Mouse (Mus musculus): Measurements from ENCODE around the gene Pakap.

The Pakap gene

DNA sequence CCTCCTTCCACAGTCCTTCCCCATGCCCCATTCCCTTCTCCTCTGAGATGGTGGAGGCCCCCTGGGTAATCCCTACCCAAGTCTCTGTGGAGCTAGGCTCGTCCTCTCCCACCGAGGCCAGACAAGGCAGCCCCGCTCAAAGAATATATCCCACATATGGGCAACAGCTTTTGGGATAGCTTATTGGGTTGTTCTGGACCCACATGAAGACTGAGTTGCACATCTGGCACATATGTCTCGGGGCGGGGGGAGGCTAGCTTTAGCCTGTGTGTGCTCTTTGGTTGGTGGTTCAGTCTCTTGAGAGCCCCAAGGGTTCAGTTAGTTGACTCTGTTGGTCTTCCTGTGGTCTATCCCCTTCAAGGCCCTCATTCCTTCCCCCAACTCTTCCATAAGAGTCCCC is 58.9 kb downstream of the Pakap start:
- no peak for DNase-seq (ENCODE audit: low spot score)

DNA sequence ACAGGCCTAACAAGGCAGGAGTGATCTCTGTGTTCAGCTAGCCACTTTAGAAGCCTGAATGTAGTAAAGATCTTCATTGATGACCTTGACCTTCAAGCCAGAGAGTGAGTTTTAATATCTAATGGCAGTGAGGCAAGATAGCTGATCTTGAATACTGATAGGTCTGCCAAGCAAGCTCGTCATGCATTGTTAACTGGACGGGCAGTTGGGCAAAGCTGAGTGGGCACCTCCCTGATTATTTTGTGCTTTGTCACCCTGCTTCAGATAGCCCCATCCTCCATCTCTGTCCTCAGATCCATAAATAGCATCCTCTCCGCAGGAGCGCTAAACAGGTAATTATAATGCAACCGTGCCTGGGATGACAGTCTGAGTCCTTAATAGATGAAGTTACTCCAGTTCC is 64.4 kb downstream of the Pakap start:
- DNase-seq (ENCODE audit: low spot score), result no peak

DNA sequence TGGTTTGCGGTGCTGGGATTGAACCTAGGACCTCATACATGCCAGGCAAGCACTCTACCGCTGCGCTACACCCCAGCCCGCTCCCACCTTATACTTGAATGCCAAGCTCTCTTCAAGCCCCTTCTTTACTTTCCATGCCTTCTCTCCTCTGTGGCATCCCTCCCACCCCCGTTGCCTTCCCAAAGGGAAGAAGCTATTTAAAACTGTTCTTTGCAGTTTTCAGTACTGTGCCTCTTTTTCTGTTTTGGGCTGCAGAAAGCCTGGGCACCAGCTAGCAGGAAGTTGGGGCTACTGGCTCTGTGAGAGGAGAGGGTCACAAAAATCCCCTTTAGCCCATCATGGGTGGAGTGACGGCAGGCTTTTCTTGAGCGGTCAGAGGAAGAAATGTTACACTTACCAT is 65.1 kb downstream of the Pakap start:
- no peak for DNase-seq (ENCODE audit: low spot score)

DNA sequence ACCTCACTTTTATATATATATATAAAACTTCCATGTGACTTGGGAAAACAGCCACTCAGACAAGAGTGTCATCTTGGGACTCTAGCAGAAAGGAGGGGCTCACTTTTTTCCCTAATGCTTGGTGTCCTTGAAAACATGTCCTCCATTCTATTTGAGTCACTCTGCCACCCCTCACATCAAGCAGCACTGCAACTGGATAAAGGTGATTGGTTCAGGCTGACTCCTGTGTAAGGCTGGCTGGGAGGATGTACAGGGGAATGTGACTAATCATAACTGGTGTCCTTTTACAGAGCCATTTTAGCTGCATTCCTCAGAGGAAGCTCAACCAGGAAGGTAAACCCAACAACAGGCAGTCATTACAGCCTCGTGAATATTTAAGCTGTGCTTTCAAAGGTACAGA is 67.0 kb downstream of the Pakap start:
- no peak for DNase-seq (ENCODE audit: low spot score)

DNA sequence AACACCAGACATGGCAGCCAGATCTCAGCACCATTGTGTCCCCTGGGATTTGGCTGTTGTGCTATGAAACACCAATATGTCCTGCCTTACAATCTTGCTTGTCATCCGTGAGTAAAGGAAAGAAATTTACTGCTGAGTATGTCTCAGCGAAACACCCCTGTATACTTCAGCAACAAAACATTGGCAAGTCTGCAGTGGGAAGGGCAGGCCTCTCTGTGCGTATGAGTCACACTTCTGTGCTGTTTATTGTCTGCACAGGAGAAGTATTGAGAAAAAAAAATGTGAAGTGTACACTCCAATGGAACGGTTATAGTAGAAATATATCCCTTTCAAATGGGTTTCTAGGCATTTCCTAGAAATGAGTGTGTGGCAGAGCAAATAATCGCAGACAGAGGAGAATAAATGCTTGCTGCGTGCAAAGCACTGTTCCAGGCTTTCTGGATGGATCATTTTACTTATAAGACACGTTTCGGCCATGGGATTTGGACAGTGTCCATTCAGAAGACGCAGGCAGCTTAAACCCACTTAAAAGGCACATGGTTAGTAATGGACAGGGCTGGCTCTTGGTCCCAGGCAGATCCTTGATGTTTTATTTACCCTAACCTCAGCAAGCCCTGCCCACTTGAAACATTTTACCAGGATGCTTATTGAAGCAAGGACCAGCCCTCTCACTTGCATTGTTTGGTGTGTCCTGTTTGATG is 69.0 kb downstream of the Pakap start:
- DNase-seq (ENCODE audit: low spot score), result no peak

DNA sequence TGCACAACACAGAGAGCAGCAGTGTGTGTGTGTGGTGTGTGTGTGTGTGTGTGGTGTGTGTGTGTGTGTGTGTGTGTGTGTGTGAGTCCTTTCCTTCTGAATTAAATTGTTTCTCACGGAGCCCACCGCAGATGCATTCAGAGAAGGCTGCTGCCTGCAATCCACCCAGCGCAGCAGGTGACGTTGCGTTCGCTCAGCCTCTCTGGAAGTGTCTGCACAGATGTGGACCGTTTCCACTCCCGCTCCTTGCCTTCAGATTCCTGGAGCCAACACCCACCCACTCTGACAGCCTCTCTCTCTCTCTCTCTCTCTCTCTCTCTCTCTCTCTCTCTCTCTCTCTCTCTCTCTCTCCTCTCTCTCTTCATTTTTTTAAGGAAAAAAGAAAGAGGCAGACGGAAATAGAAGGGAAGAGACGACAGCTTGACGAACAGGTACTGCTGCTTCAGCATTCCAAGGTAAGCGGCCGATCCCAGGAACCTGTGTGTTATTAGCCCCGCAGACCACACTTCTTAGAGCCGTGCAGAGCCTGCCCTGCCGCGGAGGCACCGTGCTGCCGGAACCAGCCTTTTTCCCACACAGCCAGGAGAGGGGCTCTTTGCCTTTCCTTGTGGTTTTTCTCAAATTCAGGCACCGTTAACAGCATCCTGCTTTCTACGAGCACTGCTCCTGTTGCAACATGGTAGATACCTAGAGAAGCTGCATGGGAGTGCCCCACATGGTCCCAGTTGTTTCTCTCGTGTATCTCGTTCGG is 69.8 kb downstream of the Pakap start:
- DNase-seq (ENCODE audit: low spot score), result no peak

DNA sequence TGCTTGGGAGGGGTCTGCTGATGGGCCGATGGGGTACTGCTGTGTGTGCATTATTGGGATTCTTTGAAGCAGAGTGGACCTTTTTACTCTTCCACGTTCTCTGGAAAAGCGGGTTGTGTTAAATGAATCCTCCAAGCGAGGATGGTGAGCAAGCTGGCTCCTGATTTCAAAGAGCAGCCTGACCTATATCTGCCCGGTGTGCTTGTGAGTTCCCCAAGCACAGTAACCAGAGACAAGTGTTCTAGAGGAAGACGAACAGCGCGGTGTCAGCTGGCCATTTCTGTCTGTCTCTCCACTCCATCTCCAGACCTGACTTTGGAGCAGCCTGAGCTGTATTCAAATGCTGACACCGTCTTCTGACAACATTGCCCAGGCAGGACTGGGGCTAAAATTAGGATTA is 71.0 kb downstream of the Pakap start:
- no peak for DNase-seq (ENCODE audit: low spot score)

DNA sequence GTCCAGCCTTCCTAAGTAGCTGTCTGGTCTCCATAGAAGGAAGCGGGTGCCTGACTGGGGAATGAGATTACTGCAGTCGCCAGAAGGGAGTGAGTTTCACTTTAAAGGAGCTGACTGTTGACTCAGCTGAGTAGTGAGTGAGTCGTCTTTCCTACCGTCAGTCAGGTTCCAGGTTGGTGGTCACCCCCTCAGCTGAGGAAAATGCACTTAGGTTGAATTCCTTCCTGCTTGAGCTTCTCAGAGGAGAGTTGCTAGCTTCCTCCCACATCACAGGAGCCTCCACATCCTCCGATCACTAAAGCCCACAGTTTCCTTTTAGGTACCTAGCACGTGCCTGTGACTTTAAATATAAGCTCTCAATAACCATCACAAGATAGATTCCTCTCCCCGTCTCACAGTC is 72.2 kb downstream of the Pakap start:
- no peak for DNase-seq (ENCODE audit: low spot score)

DNA sequence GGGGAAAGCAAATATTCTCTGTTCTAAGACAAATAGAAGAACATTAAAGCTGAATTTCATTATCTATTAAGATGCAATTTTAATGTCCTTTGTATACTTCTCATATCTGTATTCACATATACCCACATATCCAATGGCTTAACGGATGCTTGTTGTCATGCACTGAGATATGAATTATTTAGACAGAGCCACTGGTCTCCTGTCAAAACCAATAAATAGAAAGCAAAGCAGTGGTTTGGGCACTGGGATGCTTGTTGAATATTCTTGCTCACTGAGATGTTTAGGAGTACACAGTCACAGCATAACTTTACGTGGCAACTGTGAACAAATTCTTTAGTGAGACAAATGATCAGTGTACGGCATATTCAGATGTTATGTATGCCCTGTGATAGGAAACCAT is 73.0 kb downstream of the Pakap start:
- DNase-seq (ENCODE audit: low spot score), result no peak

DNA sequence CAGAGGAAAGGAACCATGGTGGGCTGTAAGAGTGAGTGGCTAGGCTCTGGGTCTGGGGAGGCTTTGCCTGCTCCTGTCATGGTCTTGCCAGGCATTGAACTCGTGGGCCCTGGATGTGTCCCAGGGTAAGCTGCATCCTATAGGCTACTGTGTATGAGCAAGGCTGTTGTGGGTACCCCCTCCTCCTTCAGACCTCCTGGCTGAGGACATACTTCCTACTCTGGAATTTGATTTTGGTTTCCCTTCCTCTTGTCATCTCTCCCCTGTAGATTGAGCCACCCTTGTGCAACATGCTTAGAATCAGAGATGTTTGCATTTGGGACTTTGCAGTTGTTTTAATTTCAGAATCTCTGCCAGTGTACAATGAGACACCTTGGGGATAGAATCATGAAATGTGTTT is 83.0 kb downstream of the Pakap start:
- DNase-seq (ENCODE audit: low spot score), result no peak

DNA sequence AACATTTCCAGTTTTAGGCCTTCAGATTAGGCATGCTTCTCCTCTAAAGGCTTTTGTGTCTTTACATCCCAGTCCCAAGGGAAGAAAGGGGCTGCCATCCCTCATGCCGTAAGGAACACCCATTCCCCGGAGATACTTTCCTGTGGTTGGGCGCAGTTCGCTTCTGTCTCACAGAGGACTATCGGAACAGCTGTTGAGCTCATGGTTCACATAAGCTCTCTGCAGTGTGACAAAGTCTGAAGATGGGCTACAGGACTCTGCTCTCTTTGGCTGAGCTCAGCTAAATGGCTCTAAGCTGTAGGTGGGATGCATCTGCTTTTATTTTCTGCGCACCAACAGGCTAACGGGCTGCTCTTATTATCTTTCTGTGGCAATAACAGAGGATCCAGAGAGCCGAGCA is 83.6 kb downstream of the Pakap start:
- DNase-seq (ENCODE audit: low spot score), result no peak

DNA sequence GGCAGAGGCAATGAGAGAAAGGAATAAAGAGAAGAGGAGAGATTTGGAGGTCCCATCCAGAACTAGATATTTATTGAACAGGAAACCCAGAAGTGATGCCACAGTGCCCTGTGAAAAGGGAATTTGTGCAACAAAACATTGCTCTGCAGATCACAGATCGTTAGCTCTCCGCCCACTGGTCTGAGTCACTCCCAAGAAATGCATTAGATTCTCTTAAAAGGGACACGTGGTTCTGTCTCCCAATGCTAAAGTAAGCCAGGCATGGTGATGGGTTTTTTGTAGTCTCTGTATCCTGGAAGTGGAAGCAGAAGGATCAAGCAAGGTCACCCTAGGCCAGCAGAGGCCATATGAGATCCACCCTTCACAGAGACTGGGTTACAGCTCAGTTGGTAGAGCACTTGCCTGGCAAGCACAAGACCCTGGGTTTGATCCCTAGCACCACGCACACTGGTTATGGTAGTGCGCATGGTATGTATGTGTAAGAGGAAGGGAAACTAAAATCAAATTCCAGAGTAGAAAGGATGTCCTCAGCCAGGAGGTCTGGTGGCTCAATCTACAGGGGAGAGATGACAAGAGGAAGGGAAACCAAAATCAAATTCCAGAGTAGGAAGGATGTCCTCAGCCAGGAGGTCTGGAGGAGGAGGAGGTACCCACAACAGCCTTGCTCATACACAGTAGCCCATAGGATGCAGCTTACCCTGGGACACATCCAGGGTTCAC is 84.4 kb downstream of the Pakap start:
- DNase-seq (ENCODE audit: low spot score), result no peak

DNA sequence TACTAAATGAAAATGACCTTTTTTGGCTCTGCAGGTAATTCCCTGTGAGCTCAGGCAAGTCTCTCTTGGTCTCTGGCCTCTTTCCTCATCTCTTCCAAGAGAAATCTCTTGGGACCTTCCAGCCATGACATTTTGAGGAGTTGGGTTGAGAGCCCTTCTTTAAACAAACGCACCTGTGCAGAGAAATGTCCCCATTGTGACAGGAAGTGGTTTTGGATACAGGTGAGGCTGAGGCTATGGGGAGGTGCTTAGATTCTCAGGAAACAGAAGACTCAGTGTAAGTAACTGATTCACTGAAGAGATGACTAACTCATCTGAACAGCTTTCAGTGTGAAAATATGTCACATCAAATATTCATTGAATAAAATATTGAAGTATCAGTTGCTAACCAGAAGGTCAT is 88.0 kb downstream of the Pakap start:
- no peak for DNase-seq (ENCODE audit: low spot score)

DNA sequence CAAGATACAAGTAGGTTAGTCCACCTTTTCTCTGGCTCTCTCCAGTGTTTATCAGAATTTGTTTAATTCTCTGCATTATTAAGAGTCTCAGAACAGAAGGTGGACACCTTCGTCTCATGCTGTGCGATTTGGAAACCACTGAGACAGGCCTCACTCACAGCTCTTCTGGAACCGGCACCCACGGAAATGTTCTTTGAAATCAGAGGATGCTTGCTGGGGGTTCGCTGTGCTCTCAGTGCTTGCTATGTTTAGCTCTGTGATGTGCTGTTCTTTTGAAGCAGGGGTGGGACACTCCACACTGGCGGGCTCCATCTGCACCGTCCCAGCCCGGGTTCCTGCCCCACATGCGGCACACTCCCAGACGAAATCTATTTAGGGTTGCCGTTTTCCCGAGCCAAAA is 88.4 kb downstream of the Pakap start:
- DNase-seq (ENCODE audit: low spot score), result no peak

DNA sequence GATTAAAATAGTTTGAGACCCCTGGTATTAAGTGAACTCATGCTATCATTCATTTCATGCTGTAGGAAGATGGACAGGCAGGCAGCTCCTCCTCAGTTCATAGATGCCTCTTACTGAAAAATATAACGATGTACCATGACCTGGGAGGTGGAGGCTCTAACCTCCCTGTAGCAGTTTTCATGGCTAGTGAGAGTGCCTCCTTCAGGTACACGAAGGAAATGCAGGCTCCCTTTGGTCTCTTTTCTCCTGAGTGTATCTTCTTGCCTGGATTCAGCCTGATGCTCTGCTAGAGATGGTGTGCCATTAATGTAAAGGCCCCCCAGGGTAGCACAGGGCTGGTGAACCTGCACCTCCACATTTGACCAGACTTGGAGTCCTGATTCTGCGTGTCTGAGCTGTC is 88.9 kb downstream of the Pakap start:
- no peak for DNase-seq (ENCODE audit: low spot score)

DNA sequence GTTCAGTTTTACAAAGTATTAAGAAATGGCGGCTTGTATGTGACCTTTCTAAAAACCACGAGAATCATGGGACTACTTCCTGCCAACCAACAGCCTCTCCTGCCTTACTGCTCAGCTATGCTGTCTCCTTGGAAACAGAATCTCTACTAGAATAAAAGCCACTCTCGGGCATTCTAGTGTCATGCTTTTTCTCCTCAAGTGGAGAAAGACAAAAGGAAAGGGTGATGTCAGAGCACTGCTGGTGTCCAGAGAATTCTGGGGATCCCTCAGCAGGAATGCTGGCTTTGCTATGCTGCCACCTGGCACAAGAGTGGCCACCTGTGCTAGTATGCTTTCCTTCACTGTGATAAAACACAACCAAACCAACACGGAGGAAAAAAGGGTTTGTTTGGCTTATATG is 92.5 kb downstream of the Pakap start:
- DNase-seq (ENCODE audit: low spot score), result no peak

DNA sequence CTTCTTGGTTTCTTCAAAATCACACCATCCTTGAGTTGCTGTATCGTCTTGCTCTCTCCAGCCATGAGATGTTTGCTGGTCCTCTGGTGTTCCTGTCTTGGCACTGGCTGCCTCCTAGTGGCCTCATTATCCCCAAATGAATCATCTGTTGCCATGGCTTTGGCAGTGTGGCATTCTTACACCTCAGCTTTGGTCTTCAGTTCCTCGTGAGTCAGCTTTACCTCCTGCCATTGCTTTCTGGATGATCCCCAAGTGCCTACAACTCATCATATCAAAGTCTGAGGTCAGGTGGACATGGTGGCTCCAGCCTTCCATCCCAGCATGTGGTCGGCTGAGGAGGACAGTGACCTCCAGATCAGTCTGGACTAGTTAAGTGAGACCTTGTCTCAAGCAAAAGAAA is 98.1 kb downstream of the Pakap start:
- DNase-seq (ENCODE audit: low spot score), result no peak

DNA sequence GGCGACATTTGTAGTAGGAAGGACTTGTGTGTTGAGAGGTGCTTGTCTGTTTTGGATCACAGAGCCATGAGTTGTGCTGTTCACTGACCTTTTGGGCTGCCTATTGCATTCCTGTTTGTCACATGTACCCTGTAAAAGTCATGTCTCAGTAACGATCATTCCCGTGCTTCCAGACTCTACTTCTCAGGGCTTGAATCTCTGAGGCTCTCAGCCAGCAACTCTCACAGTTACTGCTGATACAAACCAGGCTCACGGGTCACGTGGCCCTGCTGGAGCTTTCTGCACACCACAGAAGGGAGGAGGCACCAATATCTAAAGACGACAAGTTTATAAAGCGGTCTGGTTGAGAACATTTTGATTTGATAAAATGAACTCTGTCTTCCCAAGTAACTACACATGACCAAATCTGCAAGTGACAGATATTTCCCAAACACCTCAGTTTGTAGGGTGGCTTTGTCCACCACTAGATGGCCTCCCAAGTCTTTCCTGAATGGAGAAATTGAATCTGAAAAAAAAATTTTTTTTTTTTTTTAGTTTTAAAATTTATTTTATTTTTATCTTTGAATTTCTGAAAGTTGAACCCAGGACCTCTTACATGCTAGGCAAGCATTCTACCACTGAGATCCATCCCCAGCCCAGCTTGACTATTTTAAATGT is 103.0 kb downstream of the Pakap start:
- peak; percentile 34 for DNase-seq (ENCODE audit: low spot score)

DNA sequence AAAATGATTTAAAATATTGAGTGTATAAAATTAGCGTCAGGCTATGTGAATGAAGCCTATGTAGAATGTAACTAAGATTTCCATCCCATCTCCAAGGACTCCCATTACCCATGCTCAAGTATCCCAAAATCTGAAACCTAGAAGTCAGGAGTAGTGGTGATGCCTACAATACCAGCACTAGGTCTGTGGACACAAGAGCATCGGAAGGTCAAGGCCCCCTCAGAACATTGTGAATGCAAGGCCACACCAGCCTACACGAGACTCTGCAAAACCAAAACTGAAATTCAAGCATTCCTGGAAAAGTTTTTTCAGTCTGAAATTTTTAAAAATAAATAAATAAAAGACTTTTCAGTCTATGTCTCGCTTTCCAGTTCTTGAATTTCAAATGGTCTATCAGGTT is 104.6 kb downstream of the Pakap start:
- DNase-seq (ENCODE audit: low spot score), result no peak

DNA sequence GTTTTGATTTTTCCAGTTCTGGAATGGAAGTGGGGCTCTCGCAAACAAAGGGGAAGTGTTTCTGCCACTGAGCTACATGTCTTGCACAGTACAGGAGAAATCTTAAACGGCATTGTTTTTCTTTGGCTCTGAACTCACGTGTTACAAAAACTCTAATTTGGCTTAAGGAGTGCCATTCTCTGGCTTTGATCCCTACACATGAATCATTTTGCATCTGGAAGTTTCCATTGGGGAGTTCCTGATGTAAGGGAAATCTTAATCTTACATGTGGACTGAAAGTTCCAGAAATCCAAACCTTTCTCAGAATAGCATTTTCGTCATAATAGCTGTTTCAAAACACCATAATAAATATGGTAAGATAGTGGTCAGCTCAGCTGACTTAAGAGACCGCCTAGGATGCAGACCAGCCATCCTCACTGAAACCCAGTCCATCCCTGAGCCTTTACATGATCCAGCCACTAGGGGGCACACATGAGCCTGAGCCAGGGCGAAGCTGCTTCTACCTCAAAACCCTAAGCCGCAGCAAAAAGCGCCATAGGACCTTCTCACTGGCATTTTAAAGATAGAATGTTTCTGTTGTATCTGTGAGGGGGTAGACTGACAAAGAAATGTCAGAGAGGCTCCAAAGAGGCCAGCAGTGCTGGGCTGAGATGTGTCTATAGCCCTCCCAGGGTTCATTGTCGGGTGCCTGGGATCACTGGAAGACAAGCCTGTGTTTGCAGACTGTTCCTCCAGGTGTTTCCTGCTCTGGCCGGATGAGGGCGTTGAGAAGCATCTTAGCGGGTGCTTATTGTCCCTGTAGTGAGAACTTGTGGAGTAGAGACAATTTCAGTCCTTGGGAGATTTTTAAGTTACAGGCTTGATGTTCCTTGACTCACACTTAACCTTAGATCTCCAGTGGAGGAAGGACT is 105.3 kb downstream of the Pakap start:
- peak; percentile 89 for DNase-seq (ENCODE audit: low spot score)

DNA sequence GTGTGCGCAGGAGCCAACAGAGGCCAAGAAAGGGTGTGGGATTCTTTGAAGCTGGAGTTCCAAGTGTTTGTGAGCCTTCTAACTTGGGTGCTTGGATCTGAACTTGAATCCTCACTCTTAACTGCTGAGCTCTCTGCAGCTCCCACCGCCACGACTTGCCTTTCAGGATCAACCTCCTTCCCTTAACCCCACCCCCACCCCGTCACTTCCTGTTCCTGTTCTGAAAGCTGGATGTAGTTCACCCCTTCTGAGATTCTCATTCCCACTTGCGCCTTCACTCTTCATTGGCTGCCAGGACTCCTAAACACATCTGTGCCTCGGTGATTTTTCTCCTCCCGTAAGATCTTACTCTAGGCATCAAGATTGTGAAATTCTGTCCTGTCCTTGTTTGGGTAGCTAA is 106.4 kb downstream of the Pakap start:
- DNase-seq (ENCODE audit: low spot score), result no peak

DNA sequence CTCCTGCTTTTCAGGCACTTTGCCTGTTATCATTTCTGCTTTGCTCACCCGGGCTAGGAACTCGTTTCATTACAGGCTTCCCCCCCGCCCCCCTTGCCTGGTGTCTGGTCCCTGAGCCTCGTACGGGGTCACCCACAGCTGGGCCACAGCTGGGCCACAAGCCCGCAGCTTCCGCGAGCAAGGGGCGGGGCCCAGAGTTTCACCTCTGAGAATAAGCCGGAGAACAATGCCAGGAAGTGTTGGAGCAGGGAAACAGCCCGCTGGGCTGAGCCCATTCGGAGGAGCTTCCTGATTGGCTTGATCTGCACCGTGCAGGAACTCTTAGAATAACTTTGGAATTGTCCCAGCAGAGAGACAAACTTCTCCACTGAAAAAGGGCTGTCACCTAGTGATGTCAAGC is 107.4 kb downstream of the Pakap start:
- peak; percentile 38 for DNase-seq (ENCODE audit: low spot score)

Data from ovary, postnatal 14 days (tissue).